Mouse (Mus musculus) embryonic facial prominence, embryonic 10.5 days (tissue): ENCODE data around the gene Olfr1245. TPM values are rescaled to one million over a fixed set of nuclear protein-coding genes. Genes with fewer than 3 reads are reported as not detected.
"Not testable (repeated sequence)": the region's sequence is repeated elsewhere in the genome, so short reads cannot be mapped to it uniquely, and the experiment has no call there.

Experiments
- DNase-seq: peaks from one replicate; pipeline ENCODE4 v3.0.0-alpha.2; 2017; ENCODE audit warnings: low spot score
- H3K27ac ChIP-seq: fragments of 300-500 bp; sonication (generic); replicated peaks from 2 replicates; pipeline ENCODE4 v1.5.1; 2016; ENCODE audit warnings: mild to moderate bottlenecking
- H3K27me3 ChIP-seq: fragments of 300-500 bp; sonication (generic); replicated peaks from 2 replicates; pipeline ENCODE4 v1.6.1; 2016; ENCODE audit warnings: low read depth, mild to moderate bottlenecking; ENCODE audit not compliant: poor library complexity, severe bottlenecking
- H3K36me3 ChIP-seq: fragments of 300-500 bp; sonication (generic); replicated peaks from 2 replicates; pipeline ENCODE4 v1.6.1; 2016; ENCODE audit warnings: mild to moderate bottlenecking, moderate library complexity
- H3K4me1 ChIP-seq: fragments of 300-500 bp; sonication (generic); 2 replicates; pipeline ENCODE4 v1.6.1; 2016
- H3K4me3 ChIP-seq: fragments of 300-500 bp; sonication (generic); 2 replicates; pipeline ENCODE4 v1.5.1; 2016; ENCODE audit warnings: mild to moderate bottlenecking, moderate library complexity
- H3K9me3 ChIP-seq: fragments of 300-500 bp; sonication (generic); 2 replicates; pipeline ENCODE4 v1.6.1; 2016; ENCODE audit warnings: mild to moderate bottlenecking
- WGBS: fragments of 180-500 bp; shearing (Covaris S2); methylation state at CpG from one replicate; pipeline ENCODE4 v1.1.7; 2016; 5-methylcytosine and 5-hydroxymethylcytosine counted together
- polyA plus RNA-seq: library from polyadenylated mRNA; unstranded; fragments of >200 nt; fragmentation: Nextera tagmentation; extraction: Ambion mirVana; gene quantifications from 2 replicates; pipeline ENCODE4 v1.2.1, GENCODE M21; 2016

Olfr1245 gene
- not detected in 2 replicates for polyA plus RNA-seq

- 93% methylated on average over 1 of the region's 1 CpGs for WGBS
- H3K36me3 ChIP-seq = no peaks in the 10 kb centered on the region
- no peak for DNase-seq
- H3K27me3 ChIP-seq = no peaks in the 10 kb centered on the region
- no peaks in the 10 kb centered on the region for H3K9me3 ChIP-seq
- H3K27ac ChIP-seq = no peak within 1 kb of the TSS
- no peaks in the 10 kb centered on the region for H3K4me1 ChIP-seq
- no peak within 1 kb of the TSS for H3K4me3 ChIP-seq
These were observed at the start of gene Olfr1245 for GRCm38 (mm10) chr2:89578347-89578746. Olfr1245 (minus strand) TSS chr2:89578447.

- not testable (repeated sequence) for H3K36me3 ChIP-seq, DNase-seq, H3K4me1 ChIP-seq, H3K27me3 ChIP-seq, H3K9me3 ChIP-seq, H3K4me3 ChIP-seq, H3K27ac ChIP-seq
- 96% methylated on average over 1 of the region's 1 CpGs for WGBS
These were observed 39.9 kb upstream of the Olfr1245 start, which contains the start of gene Olfr1248 for GRCm38 (mm10) chr2:89618145-89618544. Olfr1248 (minus strand) TSS chr2:89618245.

GRCm38 (mm10) chr2:89614030-89614429 lies 35.8 kb upstream of the Olfr1245 start, which contains the start of gene Olfr1247:
Olfr1247 (minus strand) TSS chr2:89614130.
- DNase-seq = no peak
- Histone ChIP-seq H3K27ac (no peak within 1 kb of the TSS), H3K4me3 (no peak within 1 kb of the TSS), H3K4me1 (no peaks in the 10 kb centered on the region), H3K27me3 (no peaks in the 10 kb centered on the region), H3K36me3 (no peaks in the 10 kb centered on the region), H3K9me3 (no peaks in the 10 kb centered on the region)
- WGBS = 95% methylated on average over 2 of the region's 2 CpGs

GRCm38 (mm10) chr2:89593057-89593456 lies 14.8 kb upstream of the Olfr1245 start, which contains the start of gene Olfr1246:
Olfr1246 (minus strand) TSS chr2:89593157.
- H3K27me3 ChIP-seq = no peaks in the 10 kb centered on the region
- WGBS = 77% methylated on average over 2 of the region's 2 CpGs
- H3K4me1 ChIP-seq = no peaks in the 10 kb centered on the region
- H3K4me3 ChIP-seq = no peak within 1 kb of the TSS
- H3K36me3 ChIP-seq = no peaks in the 10 kb centered on the region
- no peak within 1 kb of the TSS for H3K27ac ChIP-seq
- H3K9me3 ChIP-seq = no peaks in the 10 kb centered on the region
- no peak for DNase-seq

- 60% methylated on average over 2 of the region's 2 CpGs for WGBS
- not testable (repeated sequence) for H3K27ac ChIP-seq
These were observed 15.5 kb downstream of the Olfr1245 start for GRCm38 (mm10) chr2:89562706-89563105.

DNA sequence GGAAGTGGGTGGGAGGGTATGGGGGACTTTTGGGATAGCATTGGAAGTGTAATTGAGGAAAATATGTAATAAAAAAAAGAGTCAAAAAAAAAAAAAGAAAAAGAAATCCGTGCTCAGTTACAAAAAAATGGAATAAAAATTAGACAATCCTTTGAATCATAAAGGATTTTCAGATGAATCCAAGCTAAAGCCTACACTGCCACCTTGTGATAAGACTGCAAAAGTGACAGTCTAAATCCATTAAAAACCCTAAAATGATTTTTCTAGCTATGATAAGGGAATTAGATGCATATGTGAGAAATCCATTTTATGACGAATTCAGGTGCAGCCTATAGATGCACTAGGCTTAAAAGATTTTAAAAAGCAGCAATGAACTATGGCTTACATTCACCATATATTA lies 33.7 kb downstream of the Olfr1245 start:
- no peak for DNase-seq
- 61% methylated on average over 2 of the region's 2 CpGs for WGBS
- no peaks in the 10 kb centered on the region for H3K9me3 ChIP-seq
- no peaks in the 10 kb centered on the region for H3K27me3 ChIP-seq
- H3K4me3 ChIP-seq = no peak overlapping the region
- H3K27ac ChIP-seq = no peak overlapping the region
- no peaks in the 10 kb centered on the region for H3K4me1 ChIP-seq
- H3K36me3 ChIP-seq = no peaks in the 10 kb centered on the region

More at GRCm38 (mm10) chr2:89562706-89563105, 15.5 kb downstream of the Olfr1245 start:
- not testable (repeated sequence) for H3K4me1 ChIP-seq, H3K27me3 ChIP-seq, H3K4me3 ChIP-seq, DNase-seq, H3K9me3 ChIP-seq, H3K36me3 ChIP-seq

GRCm38 (mm10) chr2:89539923-89540322 lies 38.3 kb downstream of the Olfr1245 start:
- no peak for DNase-seq
- Histone ChIP-seq H3K9me3 (no peaks in the 10 kb centered on the region), H3K4me3 (no peak overlapping the region), H3K27ac (no peak overlapping the region), H3K36me3 (no peaks in the 10 kb centered on the region), H3K4me1 (no peaks in the 10 kb centered on the region), H3K27me3 (no peaks in the 10 kb centered on the region)
- 78% methylated on average over 1 of the region's 1 CpGs for WGBS

- Histone ChIP-seq H3K27ac (no peak within 1 kb of the TSS), H3K27me3 (no peaks in the 10 kb centered on the region), H3K36me3 (no peaks in the 10 kb centered on the region), H3K9me3 (no peaks in the 10 kb centered on the region), H3K4me1 (no peaks in the 10 kb centered on the region), H3K4me3 (no peak within 1 kb of the TSS)
- DNase-seq = no peak
- 88% methylated on average over 1 of the region's 1 CpGs for WGBS
These were observed 46.9 kb downstream of the Olfr1245 start, which contains the start of gene Olfr1243 for GRCm38 (mm10) chr2:89531387-89531786. Olfr1243 (minus strand) TSS chr2:89531487.

Other genes starting within 250 kb of the Olfr1245 start
- not detected in 2 replicates for gene Olfr1232, start 248.8 kb downstream of the Olfr1245 start, polyA plus RNA-seq
- gene Olfr1233, start 236.0 kb downstream of the Olfr1245 start, polyA plus RNA-seq = not detected in 2 replicates
- gene Olfr1234, start 213.6 kb downstream of the Olfr1245 start, polyA plus RNA-seq = not detected in 2 replicates
- gene Olfr1238, start 168.8 kb downstream of the Olfr1245 start, polyA plus RNA-seq = not detected in 2 replicates
- not detected in 2 replicates for gene Olfr1239, start 158.0 kb downstream of the Olfr1245 start, polyA plus RNA-seq
- gene Olfr1240, start 135.4 kb downstream of the Olfr1245 start, polyA plus RNA-seq = not detected in 2 replicates
- not detected in 2 replicates for gene Olfr1241, start 91.3 kb downstream of the Olfr1245 start, polyA plus RNA-seq
- gene Olfr1242, start 80.1 kb downstream of the Olfr1245 start, polyA plus RNA-seq = not detected in 2 replicates
- not detected in 2 replicates for gene Olfr1243, start 47.0 kb downstream of the Olfr1245 start, polyA plus RNA-seq
- not detected in 2 replicates for gene Olfr1246, start 14.7 kb upstream of the Olfr1245 start, polyA plus RNA-seq
- not detected in 2 replicates for gene Olfr1247, start 35.7 kb upstream of the Olfr1245 start, polyA plus RNA-seq
- gene Olfr1248, start 39.8 kb upstream of the Olfr1245 start, polyA plus RNA-seq = not detected in 2 replicates
- gene Olfr1249, start 56.5 kb upstream of the Olfr1245 start, polyA plus RNA-seq = not detected in 2 replicates
- gene Olfr1250, start 83.0 kb upstream of the Olfr1245 start, polyA plus RNA-seq = not detected in 2 replicates
- not detected in 2 replicates for gene Olfr1251, start 93.5 kb upstream of the Olfr1245 start, polyA plus RNA-seq
- not detected in 2 replicates for gene Olfr1252, start 146.6 kb upstream of the Olfr1245 start, polyA plus RNA-seq
- gene Olfr1253, start 178.6 kb upstream of the Olfr1245 start, polyA plus RNA-seq = not detected in 2 replicates
- gene Olfr1254, start 215.2 kb upstream of the Olfr1245 start, polyA plus RNA-seq = not detected in 2 replicates
- not detected in 2 replicates for gene Olfr1255, start 233.6 kb upstream of the Olfr1245 start, polyA plus RNA-seq